Mouse (Mus musculus): Measurements from ENCODE around the gene Zfp36l1. TPM values are rescaled to one million over a fixed set of nuclear protein-coding genes. Genes with fewer than 3 reads are reported as not detected.

Zfp36l1 gene
- polyA plus RNA-seq, 1 experiment: 251 TPM

GRCm38 (mm10) chr12:80084446-80085112, 28.2 kb downstream of the Zfp36l1 start:
- Histone ChIP-seq H3K4me3 (ENCODE audit: extremely low read depth, insufficient read depth, insufficient read length) (no peak overlapping the region), H3K4me1 (ENCODE audit: control insufficient read depth, insufficient read depth, insufficient read length) (peaks cover 5% of the 10 kb centered on the region; the same call in 1 of the 2 replicates), H3K27ac (ENCODE audit: insufficient read depth, low read length) (peak overlapping the region; percentile 1; the same call in 1 of the 2 replicates), H3K36me3 (ENCODE audit: control insufficient read depth, insufficient read depth, low read length) (no peaks in the 10 kb centered on the region), H3K27me3 (ENCODE audit: control insufficient read depth, insufficient read depth, low read length) (no peaks in the 10 kb centered on the region)
- TF ChIP-seq CTCF (IDR thresholded peaks at IDR 0.05; ENCODE audit: extremely low read depth, insufficient read depth, insufficient read length, insufficient replicate concordance): no peak
- no peak for TF ChIP-seq POLR2A (IDR thresholded peaks at IDR 0.05; ENCODE audit: low read depth, low read length)
- DNase-seq (ENCODE audit: low read depth in 1 of 2, low spot score in 2 of 2): no peak
- 56% methylated on average over 7 of the region's 7 CpGs for WGBS

DNA sequence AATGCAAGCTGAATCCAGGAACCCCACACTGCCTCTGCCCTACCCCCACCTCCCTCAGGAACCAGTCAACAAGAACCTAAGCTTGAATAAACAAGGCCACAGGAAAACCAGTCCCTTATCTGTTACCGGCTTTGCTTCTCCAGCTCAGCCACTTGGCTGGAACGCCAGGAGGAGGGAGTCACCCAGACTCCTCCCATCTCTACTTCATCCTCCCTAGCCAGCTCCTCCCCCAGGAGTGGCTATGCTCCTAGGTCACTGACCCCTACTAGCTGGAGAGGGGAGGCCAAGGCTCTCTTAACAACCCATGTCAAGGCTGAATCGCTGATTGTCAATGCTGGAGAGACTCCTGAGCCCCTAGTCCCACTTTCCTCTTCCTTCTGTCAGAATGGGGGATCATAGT, 28.9 kb downstream of the Zfp36l1 start:
- H3K27ac ChIP-seq (ENCODE audit: insufficient read depth, low read length): peak overlapping the region; percentile 22; the same call in 1 of the 2 replicates
- no peaks in the 10 kb centered on the region for H3K36me3 ChIP-seq (ENCODE audit: control insufficient read depth, insufficient read depth, low read length)
- no peak for DNase-seq (ENCODE audit: low read depth in 1 of 2, low spot score in 2 of 2)
- no peak overlapping the region for H3K4me3 ChIP-seq (ENCODE audit: extremely low read depth, insufficient read depth, insufficient read length)
- no peaks in the 10 kb centered on the region for H3K27me3 ChIP-seq (ENCODE audit: control insufficient read depth, insufficient read depth, low read length)
- no peaks in the 10 kb centered on the region; the same call in 1 of the 2 replicates for H3K4me1 ChIP-seq (ENCODE audit: control insufficient read depth, insufficient read depth, insufficient read length)
- 57% methylated on average over 3 of the region's 3 CpGs for WGBS
- TF ChIP-seq POLR2A (IDR thresholded peaks at IDR 0.05; ENCODE audit: low read depth, low read length) (no peak), CTCF (IDR thresholded peaks at IDR 0.05; ENCODE audit: extremely low read depth, insufficient read depth, insufficient read length, insufficient replicate concordance) (no peak)

GRCm38 (mm10) chr12:80083133-80083821, 29.5 kb downstream of the Zfp36l1 start:
- no peak overlapping the region for H3K4me3 ChIP-seq (ENCODE audit: extremely low read depth, insufficient read depth, insufficient read length)
- H3K27me3 ChIP-seq (ENCODE audit: control insufficient read depth, insufficient read depth, low read length): no peaks in the 10 kb centered on the region
- no peaks in the 10 kb centered on the region; the same call in 1 of the 2 replicates for H3K4me1 ChIP-seq (ENCODE audit: control insufficient read depth, insufficient read depth, insufficient read length)
- no peak for DNase-seq (ENCODE audit: low read depth in 1 of 2, low spot score in 2 of 2)
- H3K27ac ChIP-seq (ENCODE audit: insufficient read depth, low read length): peak overlapping the region; percentile 22; the same call in 1 of the 2 replicates
- no peaks in the 10 kb centered on the region for H3K36me3 ChIP-seq (ENCODE audit: control insufficient read depth, insufficient read depth, low read length)
- WGBS: 69% methylated on average over 7 of the region's 7 CpGs
- TF ChIP-seq CTCF (IDR thresholded peaks at IDR 0.05; ENCODE audit: extremely low read depth, insufficient read depth, insufficient read length, insufficient replicate concordance) (no peak), POLR2A (IDR thresholded peaks at IDR 0.05; ENCODE audit: low read depth, low read length) (no peak)

DNA sequence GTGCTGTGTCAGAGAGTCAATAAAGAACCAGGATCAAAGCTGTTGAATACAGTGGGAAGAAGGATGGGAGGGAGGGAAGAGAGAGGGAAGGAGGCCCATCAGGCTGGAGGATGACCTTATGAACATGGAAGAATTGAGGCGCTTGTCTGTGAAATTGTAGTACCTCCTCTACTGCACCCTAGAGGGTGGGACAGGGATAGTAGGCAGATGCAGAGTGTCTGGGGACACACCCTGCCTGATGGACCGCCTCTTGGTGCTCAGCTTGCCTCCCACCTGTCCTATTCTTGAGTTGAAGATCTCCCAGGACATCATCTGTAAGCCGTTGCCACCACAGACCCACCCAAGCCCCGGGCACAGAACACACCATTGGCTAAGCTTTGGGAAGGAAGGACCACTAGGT, 30.1 kb downstream of the Zfp36l1 start:
- Histone ChIP-seq H3K4me3 (ENCODE audit: extremely low read depth, insufficient read depth, insufficient read length) (no peak overlapping the region), H3K36me3 (ENCODE audit: control insufficient read depth, insufficient read depth, low read length) (no peaks in the 10 kb centered on the region), H3K27ac (ENCODE audit: insufficient read depth, low read length) (no peak overlapping the region), H3K4me1 (ENCODE audit: control insufficient read depth, insufficient read depth, insufficient read length) (no peaks in the 10 kb centered on the region; the same call in 1 of the 2 replicates), H3K27me3 (ENCODE audit: control insufficient read depth, insufficient read depth, low read length) (no peaks in the 10 kb centered on the region)
- TF ChIP-seq POLR2A (IDR thresholded peaks at IDR 0.05; ENCODE audit: low read depth, low read length): no peak
- peak; percentile 17; the same call in 1 of the 2 replicates for TF ChIP-seq CTCF (IDR thresholded peaks at IDR 0.05; ENCODE audit: extremely low read depth, insufficient read depth, insufficient read length, insufficient replicate concordance)
- 53% methylated on average over 4 of the region's 4 CpGs for WGBS
- DNase-seq (ENCODE audit: low read depth in 1 of 2, low spot score in 2 of 2): no peak

DNA sequence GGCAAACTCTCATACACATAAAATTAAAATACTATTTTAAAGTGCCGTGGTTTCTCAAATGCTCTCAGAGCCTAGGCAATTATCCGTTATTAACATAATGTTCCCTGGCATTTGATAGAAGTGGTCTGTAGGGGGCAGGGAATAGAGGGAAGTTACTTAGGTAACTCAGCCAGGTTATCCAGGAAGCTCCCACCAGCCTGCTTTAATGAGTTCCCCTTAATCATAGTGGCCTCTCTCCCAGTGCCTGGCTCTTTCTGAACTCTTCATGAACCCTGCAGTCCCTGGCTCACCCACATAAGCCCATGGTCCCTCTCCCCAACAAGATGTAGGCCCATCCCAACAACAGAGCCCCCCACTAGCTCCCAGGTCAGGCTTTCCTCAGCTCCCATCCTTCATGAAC, 31.4 kb downstream of the Zfp36l1 start:
- 96% methylated on average over 2 of the region's 2 CpGs for WGBS
- Histone ChIP-seq H3K27ac (ENCODE audit: insufficient read depth, low read length) (no peak overlapping the region), H3K27me3 (ENCODE audit: control insufficient read depth, insufficient read depth, low read length) (no peaks in the 10 kb centered on the region), H3K36me3 (ENCODE audit: control insufficient read depth, insufficient read depth, low read length) (no peaks in the 10 kb centered on the region), H3K4me3 (ENCODE audit: extremely low read depth, insufficient read depth, insufficient read length) (no peak overlapping the region), H3K4me1 (ENCODE audit: control insufficient read depth, insufficient read depth, insufficient read length) (no peaks in the 10 kb centered on the region; the same call in 1 of the 2 replicates)
- no peak for DNase-seq (ENCODE audit: low read depth in 1 of 2, low spot score in 2 of 2)
- TF ChIP-seq CTCF (IDR thresholded peaks at IDR 0.05; ENCODE audit: extremely low read depth, insufficient read depth, insufficient read length, insufficient replicate concordance) (no peak), POLR2A (IDR thresholded peaks at IDR 0.05; ENCODE audit: low read depth, low read length) (no peak)

DNA sequence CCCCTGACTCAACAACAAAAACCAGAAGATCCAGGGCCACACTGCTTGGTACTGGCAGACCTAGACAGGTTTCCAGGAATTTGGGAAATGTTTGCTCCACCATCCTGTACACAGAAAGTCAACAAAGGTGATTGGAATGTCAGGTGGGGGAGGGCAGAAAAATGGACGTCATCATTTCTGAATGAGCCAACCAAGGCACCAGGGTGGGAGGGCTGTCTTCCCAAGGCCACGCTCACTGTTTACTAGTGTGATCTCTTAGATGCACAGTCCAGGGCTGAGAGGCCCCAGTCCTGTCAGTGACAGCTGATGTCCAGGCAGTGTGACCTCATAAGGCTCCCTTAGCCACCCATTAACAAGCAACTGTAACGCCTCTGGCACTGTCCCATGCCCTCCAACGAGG, 32.9 kb downstream of the Zfp36l1 start:
- Histone ChIP-seq H3K27me3 (ENCODE audit: control insufficient read depth, insufficient read depth, low read length) (no peaks in the 10 kb centered on the region), H3K36me3 (ENCODE audit: control insufficient read depth, insufficient read depth, low read length) (no peaks in the 10 kb centered on the region), H3K4me3 (ENCODE audit: extremely low read depth, insufficient read depth, insufficient read length) (no peak overlapping the region), H3K27ac (ENCODE audit: insufficient read depth, low read length) (no peak overlapping the region), H3K4me1 (ENCODE audit: control insufficient read depth, insufficient read depth, insufficient read length) (no peaks in the 10 kb centered on the region; the same call in 1 of the 2 replicates)
- DNase-seq (ENCODE audit: low read depth in 1 of 2, low spot score in 2 of 2): no peak
- TF ChIP-seq POLR2A (IDR thresholded peaks at IDR 0.05; ENCODE audit: low read depth, low read length) (no peak), CTCF (IDR thresholded peaks at IDR 0.05; ENCODE audit: extremely low read depth, insufficient read depth, insufficient read length, insufficient replicate concordance) (no peak)
- WGBS: 94% methylated on average over 4 of the region's 4 CpGs

Measured in spleen, adult 2 months (tissue).